Mouse (Mus musculus) forebrain, embryonic 16.5 days (tissue): ENCODE results near the gene Dhrs7c. TPM values are rescaled to one million over a fixed set of nuclear protein-coding genes. Genes with fewer than 3 reads are reported as not detected.

Experiments used
- ATAC-seq: fragments of 200-750 bp; cut with Nextera tagmentation; 2 replicates; pipeline ENCODE4 v1.8.0; 2017; ENCODE audit warnings: mild to moderate bottlenecking, moderate library complexity
- H3K27ac ChIP-seq: fragments of 300-500 bp; sonication (generic); 2 replicates; pipeline ENCODE4 v1.5.1; 2014; ENCODE audit warnings: low read length, control low read depth
- H3K27me3 ChIP-seq: fragments of 300-500 bp; sonication (generic); replicated peaks from 2 replicates; pipeline ENCODE4 v1.6.1; 2014; ENCODE audit warnings: low read length; ENCODE audit not compliant: control insufficient read depth, insufficient read depth
- H3K36me3 ChIP-seq: fragments of 300-500 bp; sonication (generic); 2 replicates; pipeline ENCODE4 v1.6.1; 2014; ENCODE audit not compliant: control insufficient read depth, insufficient read depth
- H3K4me1 ChIP-seq: fragments of 300-500 bp; sonication (generic); replicated peaks from 2 replicates; pipeline ENCODE4 v1.6.1; 2014; ENCODE audit warnings: low read length; ENCODE audit not compliant: control insufficient read depth, insufficient read depth
- H3K4me2 ChIP-seq: fragments of 300-500 bp; sonication (generic); 2 replicates; pipeline ENCODE4 v1.6.1; 2014; ENCODE audit warnings: mild to moderate bottlenecking, low read length, control low read depth
- H3K4me3 ChIP-seq: fragments of 300-500 bp; sonication (generic); replicated peaks from 2 replicates; pipeline ENCODE4 v1.5.1; 2014; ENCODE audit warnings: mild to moderate bottlenecking, low read length, control low read depth
- H3K9ac ChIP-seq: fragments of 300-500 bp; sonication (generic); replicated peaks from 2 replicates; pipeline ENCODE4 v1.6.1; 2014; ENCODE audit warnings: low read depth, low read length, control low read depth
- H3K9me3 ChIP-seq: fragments of 300-500 bp; sonication (generic); 2 replicates; pipeline ENCODE4 v1.6.1; 2016; ENCODE audit warnings: low read length; ENCODE audit not compliant: control insufficient read depth
- WGBS: fragments of 180-500 bp; shearing (Covaris S2); extraction: QIAGEN DNeasy Blood & Tissue Kit; methylation state at CpG from one replicate; pipeline ENCODE4 v1.1.7; 2014; 5-methylcytosine and 5-hydroxymethylcytosine counted together
- polyA plus RNA-seq: library from polyadenylated mRNA; unstranded; fragments of >200 nt; fragmentation: Nextera tagmentation; extraction: Ambion mirVana; gene quantifications from 2 replicates; pipeline ENCODE4 v1.2.1, GENCODE M21; 2015

Gene Dhrs7c
- not detected in 2 replicates for polyA plus RNA-seq

- H3K4me2 ChIP-seq: no peak within 1 kb of the TSS
- no peak within 1 kb of the TSS for H3K4me3 ChIP-seq
- ATAC-seq: no peak
- H3K36me3 ChIP-seq: no peaks in the 10 kb centered on the region
- no peaks in the 10 kb centered on the region for H3K27me3 ChIP-seq
- WGBS: 73% methylated on average over 7 of the region's 7 CpGs
- H3K9me3 ChIP-seq: no peaks in the 10 kb centered on the region
- H3K9ac ChIP-seq: no peak within 1 kb of the TSS
- H3K4me1 ChIP-seq: no peaks in the 10 kb centered on the region
- no peak within 1 kb of the TSS for H3K27ac ChIP-seq
These were observed at the start of gene Dhrs7c for GRCm38 (mm10) chr11:67797931-67798330. Dhrs7c (plus strand) TSS chr11:67798187.

GRCm38 (mm10) chr11:67756287-67756686, 41.7 kb upstream of the Dhrs7c start:
- no peaks in the 10 kb centered on the region; the same call in 1 of the 2 replicates for H3K27me3 ChIP-seq
- ATAC-seq: no peak
- no peak overlapping the region for H3K27ac ChIP-seq
- no peaks in the 10 kb centered on the region for H3K4me1 ChIP-seq
- WGBS: 94% methylated on average over 1 of the region's 1 CpGs
- no peaks in the 10 kb centered on the region for H3K36me3 ChIP-seq
- H3K4me3 ChIP-seq: no peak overlapping the region
- no peaks in the 10 kb centered on the region for H3K9me3 ChIP-seq
- H3K4me2 ChIP-seq: no peak overlapping the region
- H3K9ac ChIP-seq: no peak overlapping the region

GRCm38 (mm10) chr11:67757373-67758167, 40.4 kb upstream of the Dhrs7c start:
- H3K27ac ChIP-seq: no peak overlapping the region
- no peaks in the 10 kb centered on the region for H3K36me3 ChIP-seq
- ATAC-seq: no peak
- 75% methylated on average over 15 of the region's 15 CpGs for WGBS
- H3K9me3 ChIP-seq: no peaks in the 10 kb centered on the region
- no peak overlapping the region for H3K4me2 ChIP-seq
- H3K27me3 ChIP-seq: no peaks in the 10 kb centered on the region
- H3K4me1 ChIP-seq: no peaks in the 10 kb centered on the region
- no peak overlapping the region for H3K4me3 ChIP-seq
- H3K9ac ChIP-seq: no peak overlapping the region

GRCm38 (mm10) chr11:67771053-67771452, 26.9 kb upstream of the Dhrs7c start, which contains the start of gene Glp2r:
Glp2r (minus strand) TSS chr11:67771153.
- ATAC-seq: no peak
- Histone ChIP-seq H3K27ac (no peak within 1 kb of the TSS), H3K4me1 (peaks cover 3% of the 10 kb centered on the region), H3K36me3 (no peaks in the 10 kb centered on the region), H3K27me3 (no peaks in the 10 kb centered on the region), H3K9me3 (no peaks in the 10 kb centered on the region), H3K4me2 (no peak within 1 kb of the TSS), H3K4me3 (no peak within 1 kb of the TSS), H3K9ac (no peak within 1 kb of the TSS)
- WGBS: 89% methylated on average over 14 of the region's 14 CpGs

- no peak overlapping the region for H3K4me3 ChIP-seq
- ATAC-seq: no peak
- H3K9ac ChIP-seq: no peak overlapping the region
- no peaks in the 10 kb centered on the region for H3K9me3 ChIP-seq
- no peaks in the 10 kb centered on the region for H3K36me3 ChIP-seq
- 86% methylated on average over 2 of the region's 2 CpGs for WGBS
- no peak overlapping the region for H3K27ac ChIP-seq
- no peak overlapping the region for H3K4me2 ChIP-seq
- H3K4me1 ChIP-seq: peaks cover 3% of the 10 kb centered on the region
- no peaks in the 10 kb centered on the region for H3K27me3 ChIP-seq
These were observed 26.3 kb upstream of the Dhrs7c start for GRCm38 (mm10) chr11:67771691-67772090.

- no peak; the same call in 1 of the 2 replicates for ATAC-seq
- no peak overlapping the region for H3K4me3 ChIP-seq
- WGBS: 20% methylated on average over 8 of the region's 8 CpGs
- H3K27me3 ChIP-seq: no peaks in the 10 kb centered on the region
- peaks cover 3% of the 10 kb centered on the region for H3K4me1 ChIP-seq
- H3K27ac ChIP-seq: no peak overlapping the region
- H3K9ac ChIP-seq: no peak overlapping the region
- no peak overlapping the region for H3K4me2 ChIP-seq
- H3K9me3 ChIP-seq: no peaks in the 10 kb centered on the region
- no peaks in the 10 kb centered on the region for H3K36me3 ChIP-seq
These were observed 25.4 kb upstream of the Dhrs7c start for GRCm38 (mm10) chr11:67772577-67772976.

GRCm38 (mm10) chr11:67774379-67774778, 23.6 kb upstream of the Dhrs7c start, which contains the start of gene Gsg1l2:
Gsg1l2 (plus strand) TSS chr11:67774608.
- 83% methylated on average over 12 of the region's 12 CpGs for WGBS
- no peaks in the 10 kb centered on the region for H3K9me3 ChIP-seq
- ATAC-seq: no peak
- no peak within 1 kb of the TSS for H3K27ac ChIP-seq
- no peaks in the 10 kb centered on the region for H3K36me3 ChIP-seq
- peaks cover 3% of the 10 kb centered on the region for H3K4me1 ChIP-seq
- no peak within 1 kb of the TSS for H3K9ac ChIP-seq
- H3K27me3 ChIP-seq: no peaks in the 10 kb centered on the region
- H3K4me2 ChIP-seq: no peak within 1 kb of the TSS
- H3K4me3 ChIP-seq: no peak within 1 kb of the TSS

- no peak for ATAC-seq
These were observed 7.8 kb upstream of the Dhrs7c start for GRCm38 (mm10) chr11:67790182-67790581.

GRCm38 (mm10) chr11:67800130-67800723, 2.2 kb downstream of the Dhrs7c start:
- H3K4me1 ChIP-seq: no peaks in the 10 kb centered on the region
- no peak for ATAC-seq

More at GRCm38 (mm10) chr11:67790182-67790581, 7.8 kb upstream of the Dhrs7c start:
- no peaks in the 10 kb centered on the region for H3K4me1 ChIP-seq
- no peak overlapping the region for H3K4me2 ChIP-seq
- H3K27ac ChIP-seq: no peak overlapping the region
- no peak overlapping the region for H3K4me3 ChIP-seq
- no peaks in the 10 kb centered on the region for H3K27me3 ChIP-seq
- H3K9me3 ChIP-seq: no peaks in the 10 kb centered on the region
- 85% methylated on average over 11 of the region's 11 CpGs for WGBS
- H3K36me3 ChIP-seq: no peaks in the 10 kb centered on the region
- no peak overlapping the region for H3K9ac ChIP-seq

More at GRCm38 (mm10) chr11:67800130-67800723, 2.2 kb downstream of the Dhrs7c start:
- no peak overlapping the region for H3K27ac ChIP-seq
- H3K4me3 ChIP-seq: no peak overlapping the region
- no peak overlapping the region for H3K4me2 ChIP-seq
- no peaks in the 10 kb centered on the region for H3K27me3 ChIP-seq
- H3K9ac ChIP-seq: no peak overlapping the region
- no peaks in the 10 kb centered on the region for H3K9me3 ChIP-seq
- H3K36me3 ChIP-seq: no peaks in the 10 kb centered on the region
